Mouse (Mus musculus): Measurements from ENCODE around the gene Fhit. TPM values are rescaled to one million over a fixed set of nuclear protein-coding genes. Genes with fewer than 3 reads are reported as not detected.

Gene Fhit
- total RNA-seq, 2 experiments from 2014 or later, result 8.6 to 10.8 TPM

DNA sequence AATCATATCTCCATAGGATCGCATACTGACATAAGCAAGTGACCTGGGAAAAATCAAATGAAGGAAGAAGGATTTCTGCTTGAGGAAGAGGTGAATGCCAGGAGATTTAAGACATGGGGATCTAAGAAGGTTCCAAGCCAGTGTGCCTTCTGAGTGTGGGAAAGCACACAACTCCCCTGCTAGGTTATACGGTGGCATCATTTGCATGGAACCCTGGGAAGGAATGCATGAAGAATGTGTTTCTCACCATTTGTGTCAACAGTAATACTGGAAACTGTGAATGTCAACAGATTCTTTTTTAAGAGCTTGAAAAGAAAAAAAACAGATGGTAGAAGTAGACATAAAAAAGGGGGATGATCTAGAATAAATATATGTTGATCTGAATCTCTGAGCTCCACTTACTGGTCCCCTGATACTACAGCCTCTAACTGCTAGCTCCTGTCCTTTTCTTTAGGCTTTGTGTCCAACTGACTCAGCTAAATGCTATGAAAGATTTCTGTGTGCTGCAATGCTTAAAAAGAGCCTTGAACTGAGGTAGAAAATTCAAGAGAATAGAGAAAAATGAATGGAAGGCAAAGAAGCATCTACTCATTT lies 1473.1 kb downstream of the Fhit start:
- no peak for DNase-seq

DNA sequence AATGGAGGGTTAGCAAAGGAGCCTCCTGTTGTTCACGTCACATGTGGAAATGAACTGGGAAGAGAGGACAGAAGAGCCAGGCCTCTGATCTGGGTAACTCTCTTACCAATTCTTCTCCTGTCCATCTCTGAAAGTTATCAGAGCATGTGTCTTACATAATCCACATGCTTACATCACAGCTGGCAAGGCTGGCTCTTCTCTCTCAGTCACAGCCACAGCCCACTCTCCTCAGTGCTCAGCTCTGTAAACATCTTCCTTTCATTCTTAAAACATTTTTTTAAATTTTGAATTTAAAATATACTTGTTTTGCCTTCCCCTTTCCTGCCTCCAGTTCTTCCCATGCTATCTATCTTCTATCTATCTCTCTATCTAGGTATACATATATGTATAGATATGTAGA lies 1477.5 kb downstream of the Fhit start:
- DNase-seq, result no peak

DNA sequence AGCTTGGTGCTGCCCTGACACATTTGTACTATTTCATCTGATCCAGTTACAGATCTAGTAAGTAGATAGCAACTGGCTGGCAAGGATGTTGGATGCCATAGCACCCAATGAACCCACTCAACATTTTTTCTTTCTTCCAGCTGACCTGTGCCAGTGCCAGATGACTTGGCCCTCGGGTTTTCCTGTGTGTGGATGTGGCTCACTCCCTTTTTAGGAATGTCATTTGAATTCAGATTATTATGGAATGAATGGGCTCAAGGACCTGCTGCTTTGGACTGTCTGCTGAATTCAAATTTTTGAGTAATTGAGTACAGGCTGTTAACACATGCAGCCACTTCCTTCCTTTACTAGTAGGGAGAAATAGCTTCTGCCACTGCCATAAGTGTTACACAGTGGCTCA lies 1489.1 kb downstream of the Fhit start:
- no peak for DNase-seq

DNA sequence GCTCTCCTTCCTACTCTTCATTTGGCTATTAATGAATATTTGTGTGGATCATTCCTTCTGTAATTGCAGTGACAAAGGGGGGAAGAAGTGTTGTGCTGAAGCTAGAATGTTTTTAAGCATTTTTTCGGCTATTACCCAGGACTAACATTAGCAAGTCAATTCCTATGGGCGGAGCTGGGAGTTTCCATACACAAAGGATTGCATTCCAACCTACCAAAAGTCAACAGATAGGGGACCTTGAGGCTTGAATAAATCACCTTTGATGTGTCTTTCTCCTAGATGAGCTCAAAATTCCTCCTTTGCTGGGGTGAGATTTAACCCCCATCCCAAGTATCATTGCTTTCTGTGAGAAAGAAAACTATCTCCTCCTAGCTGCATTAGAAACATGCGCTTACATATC lies 1490.1 kb downstream of the Fhit start:
- DNase-seq, result no peak

DNA sequence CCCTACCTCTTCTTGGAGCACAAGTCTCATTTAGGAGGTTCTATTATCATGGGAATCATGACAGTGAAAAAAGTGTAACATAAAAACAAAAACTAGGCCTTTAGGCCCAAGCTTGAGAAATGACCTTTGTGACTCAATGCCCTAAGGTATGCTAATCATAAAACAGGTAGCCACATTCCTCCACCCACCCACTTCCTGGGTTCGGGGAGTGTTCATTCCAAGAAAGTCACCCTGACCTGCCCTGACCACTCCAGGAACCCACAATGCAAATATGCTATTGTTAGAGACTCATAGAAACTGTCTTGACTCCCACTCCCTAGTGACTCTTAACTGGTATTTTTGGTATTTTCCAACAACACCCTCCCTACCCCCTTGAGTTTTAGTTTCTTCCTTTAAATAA lies 1492.1 kb downstream of the Fhit start:
- DNase-seq, result no peak

DNA sequence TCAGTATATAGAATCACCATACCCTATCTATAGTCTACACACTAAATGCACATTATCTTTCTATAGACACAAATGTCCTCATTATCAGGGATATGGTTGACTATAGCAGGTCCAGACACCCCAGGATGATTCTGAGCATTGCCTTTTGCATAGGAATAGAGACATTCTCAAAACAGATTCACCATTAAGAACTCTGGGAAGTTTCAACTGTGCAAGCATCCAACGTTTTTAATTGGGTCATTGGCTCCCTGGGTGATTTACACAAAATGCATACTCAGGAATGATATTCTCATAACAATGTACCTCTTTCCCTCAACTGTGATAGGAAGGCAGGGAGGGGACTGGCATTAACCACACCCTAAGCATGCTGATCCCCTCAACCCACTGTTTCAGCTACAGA lies 1503.4 kb downstream of the Fhit start:
- no peak for DNase-seq

DNA sequence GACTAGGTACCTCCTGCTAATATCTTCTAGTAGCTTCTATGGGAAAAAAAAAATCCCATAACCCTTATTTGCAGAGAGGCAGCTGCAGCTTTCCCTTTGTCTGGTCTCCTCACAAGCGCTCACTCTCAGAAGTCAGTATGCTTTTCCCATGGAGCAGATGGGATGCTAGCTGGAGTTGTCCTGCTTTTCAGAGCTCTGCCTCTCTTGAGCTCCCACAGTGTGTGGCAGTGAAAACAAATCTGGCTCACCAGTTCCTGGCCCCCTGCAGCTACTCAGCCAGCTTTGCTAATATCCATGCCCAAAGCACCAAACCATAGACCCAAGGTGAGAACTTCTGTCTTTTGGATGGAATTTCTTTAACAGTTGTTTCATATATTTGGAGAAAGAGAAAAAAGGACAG lies 1510.4 kb downstream of the Fhit start:
- DNase-seq, result no peak

DNA sequence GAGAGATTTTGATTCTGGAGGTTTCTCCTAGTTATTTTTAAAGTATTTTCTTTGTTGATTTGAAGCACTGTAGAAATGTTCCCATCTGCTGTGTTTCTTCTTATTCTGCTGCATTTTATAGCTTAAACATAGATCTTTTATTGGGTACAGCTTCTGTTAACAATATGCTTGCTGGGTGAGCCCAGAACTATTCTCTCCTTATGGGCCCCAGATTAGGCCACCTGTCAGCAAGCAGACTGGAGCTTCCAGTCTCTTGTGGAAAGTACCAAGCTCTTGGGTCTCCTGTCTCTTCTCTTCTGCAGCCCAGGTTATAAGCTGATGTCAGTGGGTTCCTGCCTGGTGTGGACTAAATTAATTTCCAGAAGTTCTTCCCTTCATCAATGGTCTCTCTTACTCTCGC lies 1513.4 kb downstream of the Fhit start:
- DNase-seq, result no peak

DNA sequence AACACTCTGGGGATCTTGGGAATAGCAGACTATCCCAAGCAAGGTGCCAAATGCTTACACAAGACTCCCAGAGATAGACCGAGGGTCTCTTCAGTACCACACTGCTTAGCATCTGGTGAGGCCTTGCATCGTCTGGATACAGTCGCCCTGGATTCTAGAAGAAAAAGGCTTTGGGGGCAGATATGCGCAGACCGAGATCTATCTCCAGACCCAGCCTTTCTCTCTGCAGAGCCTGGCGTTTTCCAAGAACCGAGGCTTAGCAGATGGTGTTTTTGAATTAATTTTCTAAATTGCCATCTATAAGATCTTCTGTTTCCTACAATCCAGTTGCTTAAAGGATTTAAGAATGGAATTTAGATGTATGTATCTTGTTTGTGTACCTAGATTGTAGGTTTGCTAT lies 1515.6 kb downstream of the Fhit start:
- DNase-seq, result no peak

DNA sequence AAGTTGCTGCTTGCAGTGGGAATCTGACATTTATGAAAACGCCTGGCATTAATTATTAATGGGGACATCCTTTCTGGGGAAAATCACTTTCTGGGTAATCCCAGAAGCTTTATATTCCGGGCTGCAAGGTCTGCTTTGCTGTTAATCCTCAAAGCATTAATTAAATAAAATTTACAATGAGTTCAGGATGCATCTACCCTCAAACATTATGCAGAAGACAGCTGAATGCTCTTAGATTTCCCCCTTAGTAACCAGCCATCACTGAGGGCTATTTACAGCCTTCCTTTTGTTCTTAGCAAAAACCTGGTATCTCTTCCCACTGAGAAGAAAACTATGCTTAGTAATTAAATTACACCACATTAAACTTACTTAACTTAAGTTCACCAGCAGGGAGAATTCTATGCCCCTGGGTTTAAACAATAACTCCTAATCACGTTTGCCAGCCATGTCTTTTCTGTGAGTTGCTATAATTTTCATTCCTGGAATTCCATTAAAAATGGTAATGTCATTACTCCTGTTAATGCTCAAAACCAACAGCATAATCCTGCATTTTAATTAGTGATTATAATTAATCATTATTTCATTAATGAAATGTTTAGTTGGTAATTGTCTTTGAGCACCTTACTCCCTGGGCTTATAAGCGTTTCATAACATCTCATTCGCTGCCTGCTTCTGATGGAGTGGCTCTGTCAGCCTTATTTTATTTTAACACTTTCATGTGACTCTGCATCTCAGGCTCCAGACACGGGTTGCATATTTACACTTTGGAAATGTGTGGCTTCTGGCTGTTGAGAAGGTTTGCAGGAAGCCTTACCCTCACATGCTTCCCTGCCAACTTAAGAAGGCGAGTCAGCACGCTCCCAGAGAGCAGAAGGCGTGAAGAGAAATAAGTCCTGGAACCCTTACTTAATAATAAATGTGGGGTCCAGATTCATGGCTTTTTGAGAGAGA lies 1517.3 kb downstream of the Fhit start:
- DNase-seq, result no peak

DNA sequence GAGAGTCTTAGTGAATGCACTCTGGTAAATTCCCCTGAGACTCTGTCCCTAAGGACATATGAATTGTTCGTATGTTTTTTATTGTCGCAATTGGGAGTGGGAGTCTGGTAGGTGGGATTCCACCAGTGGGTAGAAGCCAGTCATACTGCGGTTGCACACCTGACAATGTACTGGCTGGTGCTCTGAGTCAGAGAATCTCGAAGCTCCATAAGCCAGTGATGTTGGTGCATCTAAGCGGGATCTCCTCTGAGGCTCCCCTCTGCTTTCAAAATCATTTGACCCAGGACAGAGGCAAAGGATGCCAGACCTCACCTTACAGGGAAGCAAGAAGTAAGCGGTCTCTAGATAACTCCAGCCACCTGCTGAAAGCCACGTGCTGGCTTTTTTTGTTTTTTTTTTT lies 1518.1 kb downstream of the Fhit start:
- DNase-seq, result no peak

DNA sequence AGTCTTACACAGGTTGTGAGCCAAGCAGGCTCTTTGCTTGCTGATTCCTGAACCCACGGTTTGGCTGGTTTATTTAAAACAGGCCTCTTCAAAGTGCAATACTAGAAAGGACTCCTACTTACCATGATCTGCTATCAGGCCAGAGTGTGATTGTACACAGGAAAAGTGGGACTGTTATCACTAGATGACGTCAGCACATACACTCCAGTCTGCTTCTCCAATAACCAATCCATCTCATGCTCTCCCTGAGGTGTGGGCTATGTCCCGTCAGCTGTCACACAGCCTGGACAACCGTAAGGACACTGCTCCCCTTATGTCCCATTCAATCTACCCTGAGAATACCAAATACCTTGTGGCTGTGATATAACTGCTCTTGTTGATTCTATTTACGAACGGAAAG lies 1519.2 kb downstream of the Fhit start:
- DNase-seq, result no peak

DNA sequence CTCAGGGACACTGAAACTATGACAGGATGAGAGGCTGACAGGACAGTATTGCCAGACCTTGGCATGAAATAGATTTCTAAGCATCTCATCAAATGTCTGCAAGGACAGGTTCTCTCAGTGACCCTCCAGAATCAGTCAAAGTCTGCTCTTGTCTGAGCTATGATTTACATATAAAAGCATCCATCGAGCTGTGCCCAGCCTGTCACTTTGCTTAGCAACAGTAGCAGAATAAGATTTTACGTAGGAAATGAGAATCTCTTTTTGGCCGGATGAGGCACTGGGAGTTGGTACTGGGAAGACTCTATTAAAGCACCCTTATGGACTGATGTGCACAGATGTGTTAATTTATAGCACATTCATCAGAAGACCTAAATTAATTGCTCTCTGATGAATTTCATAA lies 1519.8 kb downstream of the Fhit start:
- no peak for DNase-seq

DNA sequence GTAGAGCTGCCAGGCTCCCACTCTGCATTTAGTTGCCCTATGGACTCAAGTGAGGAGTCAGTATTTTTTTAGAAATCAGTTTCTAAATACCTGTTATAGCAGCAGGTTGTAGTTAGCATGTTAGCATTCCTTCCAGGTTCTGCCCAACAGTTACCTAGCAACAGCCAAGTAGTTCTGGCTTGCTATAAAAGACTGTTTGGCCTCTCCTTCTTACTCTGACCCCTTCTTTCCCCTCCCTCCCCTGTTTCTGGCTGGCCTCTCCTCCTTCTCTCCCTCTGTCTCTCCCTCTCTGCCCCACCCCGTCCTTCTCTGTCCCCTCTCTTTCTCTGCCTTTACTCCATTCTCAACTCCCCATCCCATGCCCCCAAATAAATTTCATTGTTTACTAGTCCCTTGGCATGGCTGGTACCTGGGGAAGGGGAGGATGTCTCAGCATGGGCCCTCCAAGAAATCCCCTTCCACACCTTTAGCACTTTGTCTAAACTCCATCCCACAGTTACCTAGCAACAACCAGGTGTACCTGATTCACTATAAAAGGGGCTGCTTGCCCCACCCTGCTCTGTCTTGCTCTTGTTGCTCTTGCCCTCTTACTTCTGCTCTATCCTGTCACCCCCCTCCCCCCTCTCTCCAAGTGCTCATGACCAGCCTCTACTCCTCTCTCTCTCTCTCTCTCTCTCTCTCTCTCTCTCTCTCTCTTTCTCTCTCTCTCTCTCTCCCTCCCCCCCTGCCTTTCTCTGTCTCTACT lies 1527.4 kb downstream of the Fhit start:
- DNase-seq, result no peak

DNA sequence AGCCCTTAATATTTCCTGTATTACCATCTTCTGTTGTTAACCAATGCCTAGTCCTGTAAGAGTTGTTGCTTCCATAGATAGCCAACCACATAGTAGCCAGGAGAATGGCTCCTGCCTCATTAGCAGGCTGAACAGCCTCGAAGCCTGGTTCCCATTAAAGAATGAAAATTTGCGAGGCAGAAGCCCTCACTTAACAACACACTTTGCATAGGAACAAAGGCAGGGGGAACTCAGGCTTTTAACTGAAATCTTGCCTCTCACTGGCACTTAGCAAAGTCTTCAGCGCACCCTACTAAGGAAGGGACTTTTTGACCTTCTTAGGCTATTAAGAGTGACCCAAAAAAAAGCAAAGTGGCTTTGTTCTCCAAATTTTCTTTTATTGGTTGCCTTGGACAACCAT lies 1529.3 kb downstream of the Fhit start:
- DNase-seq, result no peak

DNA sequence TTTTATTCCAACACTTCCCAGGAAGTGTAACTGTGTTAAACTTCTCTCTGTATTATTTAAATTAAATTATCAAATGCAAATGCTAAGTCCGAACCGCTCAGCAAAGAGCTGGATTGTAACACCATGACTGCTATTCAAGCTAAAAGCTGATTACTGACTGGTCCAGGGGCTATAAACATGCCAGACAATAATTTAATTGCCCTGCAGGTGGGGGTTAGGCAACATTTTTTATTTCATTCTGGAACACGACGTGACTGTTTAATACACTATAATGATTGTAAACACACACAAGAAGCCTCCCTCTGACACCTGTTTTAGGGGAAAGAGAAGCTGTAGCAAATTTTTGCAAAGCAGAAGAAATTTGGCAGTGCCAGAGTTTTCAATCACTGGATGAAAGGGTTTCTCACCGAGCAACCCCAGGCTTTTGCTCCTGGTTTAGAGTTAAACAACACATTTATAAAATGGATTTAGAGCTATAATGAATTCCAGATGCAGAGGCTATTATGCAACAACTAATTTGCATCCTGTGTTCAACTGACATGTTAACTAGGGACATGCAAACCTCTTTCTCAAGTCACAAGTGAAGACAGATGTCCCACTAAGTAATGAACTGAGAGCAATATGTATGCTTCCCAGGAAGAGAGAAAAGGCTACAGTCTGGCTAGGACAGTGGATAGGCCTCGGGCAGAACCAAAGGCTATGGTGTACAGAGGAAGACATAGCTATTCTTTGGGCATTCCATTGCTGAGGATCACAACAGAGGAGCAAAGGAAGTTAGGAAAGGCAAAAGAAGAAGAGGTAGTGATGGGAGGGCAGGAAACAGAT lies 1538.4 kb downstream of the Fhit start:
- DNase-seq, result no peak

DNA sequence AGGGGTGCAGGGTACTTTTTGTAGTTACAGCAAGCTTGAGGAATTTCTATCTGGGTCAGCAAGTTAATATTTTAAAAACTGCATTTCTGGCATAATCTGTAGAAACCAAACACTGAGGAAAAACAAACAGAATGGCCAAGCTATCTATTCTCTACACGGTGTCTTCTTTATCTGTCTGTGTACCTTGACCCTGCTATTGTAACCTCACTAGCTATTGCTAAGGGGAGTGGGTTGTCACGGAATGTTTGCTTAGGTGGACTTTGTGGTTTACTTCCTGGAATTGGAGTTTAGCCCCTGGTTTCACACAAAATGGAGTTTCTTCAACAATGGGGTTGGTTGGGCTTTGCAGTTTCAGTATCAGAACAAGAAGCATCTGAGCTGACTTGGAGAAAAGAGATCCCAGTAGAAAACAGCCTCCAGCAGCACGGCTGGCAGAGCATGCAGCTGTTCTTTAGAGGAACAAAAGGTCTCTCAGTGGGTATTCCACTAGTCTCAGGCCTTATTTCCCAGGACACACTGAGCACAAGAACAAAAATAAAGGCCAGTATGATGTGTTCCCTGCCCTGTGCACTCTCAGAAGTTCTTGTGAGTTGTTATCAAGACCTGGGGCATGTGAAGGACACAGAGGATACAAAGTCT lies 1540.8 kb downstream of the Fhit start:
- DNase-seq, result no peak

DNA sequence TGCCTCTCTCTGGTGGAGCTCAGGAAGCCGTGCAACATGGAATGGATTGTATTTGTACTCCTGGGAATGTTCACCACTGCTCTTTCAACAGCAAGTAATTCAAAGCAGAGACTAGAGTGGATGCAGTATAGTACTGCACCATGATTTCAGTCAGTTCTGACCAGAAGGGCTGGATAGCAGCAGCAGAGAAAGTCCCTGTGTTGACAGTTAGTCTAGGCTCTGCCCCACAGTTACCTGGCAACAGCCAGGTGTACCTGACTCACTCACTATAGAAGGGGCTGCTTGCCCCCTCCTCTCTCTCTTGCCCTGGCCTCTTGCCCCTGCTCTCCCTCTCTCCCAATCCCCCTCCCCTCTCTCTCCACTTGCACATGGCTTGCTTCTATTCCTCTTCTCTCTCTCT lies 1542.0 kb downstream of the Fhit start:
- no peak for DNase-seq

DNA sequence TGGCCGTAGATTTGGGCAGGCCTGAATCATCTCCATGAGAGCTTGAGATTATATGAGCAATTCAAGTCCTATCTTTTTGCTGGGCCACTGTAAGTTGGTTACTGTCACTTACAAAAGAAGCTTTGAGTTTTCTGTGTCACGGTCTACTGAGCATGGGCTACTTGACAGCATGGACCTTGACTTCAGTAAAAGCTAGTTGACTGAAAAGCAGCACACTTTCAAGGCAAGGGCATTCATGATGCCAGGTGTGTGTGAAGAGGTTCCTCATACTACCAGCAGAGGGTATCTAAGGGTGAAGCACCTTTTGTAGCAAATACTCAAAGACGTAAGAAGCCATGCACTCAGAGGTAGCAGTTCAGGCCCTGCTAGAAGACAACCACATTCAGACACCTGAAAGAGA lies 1548.7 kb downstream of the Fhit start:
- no peak for DNase-seq

DNA sequence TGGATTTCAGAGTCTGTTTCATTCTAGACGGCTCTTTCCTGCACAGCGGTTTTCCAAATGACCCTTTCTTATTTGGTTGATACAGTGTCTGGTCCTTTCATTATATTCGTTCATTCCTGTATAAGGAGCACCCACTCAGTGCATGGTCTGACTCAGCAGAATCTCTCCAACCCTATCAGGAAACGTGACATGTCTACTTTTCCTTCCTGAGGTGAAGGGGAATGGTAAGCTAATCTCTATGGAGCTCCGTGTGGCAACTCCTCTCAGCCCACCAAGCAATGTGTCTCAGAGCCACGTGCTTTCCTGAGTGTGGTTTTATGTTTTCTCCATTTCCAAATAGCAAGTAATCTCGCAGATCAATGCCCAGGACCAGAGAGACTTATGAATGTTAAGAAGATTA lies 1552.7 kb downstream of the Fhit start:
- DNase-seq, result no peak

DNA sequence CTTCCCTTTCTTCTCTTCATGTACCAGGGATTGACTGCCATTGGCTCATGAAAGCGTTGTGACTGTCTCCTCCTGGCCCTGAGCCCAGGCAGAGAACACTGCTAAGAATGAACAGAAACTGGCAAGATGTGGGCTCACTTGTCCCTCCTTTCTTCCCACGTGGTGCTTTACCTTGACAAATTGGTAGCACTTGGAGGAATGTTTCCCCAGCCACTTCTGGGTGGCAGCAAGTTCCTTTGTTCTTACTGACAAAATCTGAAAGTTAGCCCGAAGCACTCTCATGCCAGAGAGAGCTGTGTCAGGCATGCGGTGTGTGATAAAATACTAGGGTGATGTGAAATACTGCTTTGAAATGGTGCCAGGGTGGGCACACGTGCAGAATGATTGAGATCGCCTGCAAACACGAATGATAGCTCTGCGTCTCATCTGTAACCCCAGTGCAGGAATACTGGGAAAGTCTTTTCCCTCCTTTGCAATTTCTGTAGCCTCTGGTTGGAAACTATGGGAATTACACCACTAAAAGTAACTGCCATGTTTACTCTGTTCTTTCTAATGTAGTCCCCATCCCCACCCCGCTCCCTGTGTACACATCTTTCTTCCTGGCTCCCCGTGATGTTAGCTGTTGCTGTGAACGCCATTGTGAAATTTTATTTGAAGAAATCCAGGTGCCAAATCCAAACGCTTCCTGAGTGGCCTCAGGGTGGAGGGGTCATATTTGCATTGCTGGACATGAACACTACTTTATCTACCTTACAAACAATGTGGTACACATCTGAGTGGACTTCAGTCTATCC lies 1555.1 kb downstream of the Fhit start:
- DNase-seq, result peak; percentile 33
